In genomic region chr4:124847573-124847972, GRCm38 (mm10) we compare ENCODE assay signal across 8 mouse cellular contexts. TPM values are rescaled to one million over a fixed set of nuclear protein-coding genes. Genes with fewer than 3 reads are reported as not detected.
DNase-seq lines count a peak whose midpoint lies in the region; ATAC-seq and TF ChIP-seq lines count a peak whose summit lies in the region.

No protein-coding gene starts in this region.

- no peak overlapping the region for H3K4me2 ChIP-seq in intestine, embryonic 14.5 days (ENCODE audit: low read length)
- H3K4me2 ChIP-seq in intestine, embryonic 15.5 days (replicated peaks): no peak overlapping the region
- H3K4me2 ChIP-seq in limb, embryonic 14.5 days (replicated peaks; ENCODE audit: low read depth, low read length, severe bottlenecking): no peak overlapping the region
- no peak overlapping the region for H3K4me2 ChIP-seq in myocyte (ENCODE audit: low read depth)

- TF ChIP-seq POLR2A in limb, embryonic 14.5 days (IDR thresholded peaks at IDR 0.05; ENCODE audit: borderline replicate concordance, extremely low read depth, insufficient read depth, insufficient read length): no peak
- no peak for TF ChIP-seq POLR2A in myocyte (IDR thresholded peaks at IDR 0.05; ENCODE audit: insufficient read length, low read depth)

- DNase-seq in intestine, embryonic 14.5 days (ENCODE audit: low spot score): peak; percentile 91
- DNase-seq in cerebellum, adult 11-12 months: peak; percentile 81
- DNase-seq in frontal cortex, postnatal 10 days (ENCODE audit: low spot score in 2 of 2): peak; percentile 77 to 81
- DNase-seq in limb, embryonic 14.5 days (ENCODE audit: low spot score): peak; percentile 64
- peak; percentile 86 to 95 for DNase-seq in spleen, postnatal 4 days (ENCODE audit: low spot score in 2 of 2)

- H3K36me3 ChIP-seq in intestine, embryonic 14.5 days (ENCODE audit: control insufficient read depth, insufficient read depth, low read length): peaks cover 22% of the 10 kb centered on the region
- H3K36me3 ChIP-seq in intestine, embryonic 15.5 days: 0 out of 2 replicates have a peak, but pooled peaks cover 9% of the 10 kb centered on the region
- H3K36me3 ChIP-seq in limb, embryonic 14.5 days (ENCODE audit: control insufficient read depth, insufficient read depth, low read length): peaks cover 27% of the 10 kb centered on the region
- no peaks in the 10 kb centered on the region for H3K36me3 ChIP-seq in myocyte (ENCODE audit: control insufficient read depth, insufficient read depth)

- H3K9me3 ChIP-seq in intestine, embryonic 14.5 days (ENCODE audit: control insufficient read depth, low read length): no peaks in the 10 kb centered on the region
- H3K9me3 ChIP-seq in intestine, embryonic 15.5 days: no peaks in the 10 kb centered on the region
- no peaks in the 10 kb centered on the region for H3K9me3 ChIP-seq in limb, embryonic 14.5 days (ENCODE audit: control insufficient read depth, low read length)

- no peak overlapping the region for H3ac ChIP-seq in myocyte (ENCODE audit: control insufficient read depth, insufficient read length)

- no peak overlapping the region for H3K4me3 ChIP-seq in intestine, embryonic 14.5 days (ENCODE audit: low read depth, low read length)
- H3K4me3 ChIP-seq in intestine, embryonic 15.5 days (replicated peaks): no peak overlapping the region
- H3K4me3 ChIP-seq in limb, embryonic 14.5 days (replicated peaks; ENCODE audit: low read length): no peak overlapping the region
- no peak overlapping the region for H3K4me3 ChIP-seq in myocyte

- ATAC-seq in intestine, embryonic 14.5 days (replicated peaks; ENCODE audit: low FRiP score, low TSS enrichment, low read depth): no peak
- ATAC-seq in intestine, embryonic 15.5 days: no peak
- ATAC-seq in inflammation-experienced regulatory T-cells, adult 6 months: peak; percentile 41
- no peak for ATAC-seq in limb, embryonic 14.5 days (ENCODE audit: low FRiP score, low read depth)

- H3K79me2 ChIP-seq in myocyte (ENCODE audit: control insufficient read depth, insufficient read depth): peaks cover 16% of the 10 kb centered on the region

- no peak overlapping the region for H3K9ac ChIP-seq in intestine, embryonic 14.5 days (ENCODE audit: low read length)
- no peak overlapping the region for H3K9ac ChIP-seq in intestine, embryonic 15.5 days
- no peak overlapping the region for H3K9ac ChIP-seq in limb, embryonic 14.5 days (ENCODE audit: low read depth, low read length, severe bottlenecking)

- peaks cover 16% of the 10 kb centered on the region for H3K4me1 ChIP-seq in intestine, embryonic 14.5 days (replicated peaks; ENCODE audit: control insufficient read depth, insufficient read depth, low read length)
- H3K4me1 ChIP-seq in intestine, embryonic 15.5 days (replicated peaks): peaks cover 18% of the 10 kb centered on the region
- peaks cover 13% of the 10 kb centered on the region for H3K4me1 ChIP-seq in limb, embryonic 14.5 days (ENCODE audit: control insufficient read depth, insufficient read depth, low read length)

- H3K27me3 ChIP-seq in intestine, embryonic 14.5 days (replicated peaks; ENCODE audit: control insufficient read depth, insufficient read depth, low read length): no peaks in the 10 kb centered on the region
- H3K27me3 ChIP-seq in intestine, embryonic 15.5 days (replicated peaks): no peaks in the 10 kb centered on the region
- no peaks in the 10 kb centered on the region for H3K27me3 ChIP-seq in limb, embryonic 14.5 days (ENCODE audit: control insufficient read depth, insufficient read depth, low read length)
- H3K27me3 ChIP-seq in myocyte (ENCODE audit: control insufficient read depth, insufficient read depth, insufficient read length): no peaks in the 10 kb centered on the region

- 14% methylated on average over 8 of the region's 8 CpGs for WGBS in intestine, embryonic 14.5 days
- WGBS in intestine, embryonic 15.5 days: 13% methylated on average over 8 of the region's 8 CpGs
- WGBS in limb, embryonic 14.5 days: 6% methylated on average over 8 of the region's 8 CpGs

- no peak overlapping the region for H3K27ac ChIP-seq in intestine, embryonic 14.5 days (ENCODE audit: low read depth)
- H3K27ac ChIP-seq in intestine, embryonic 15.5 days: no peak overlapping the region
- no peak overlapping the region for H3K27ac ChIP-seq in limb, embryonic 14.5 days (replicated peaks; ENCODE audit: low read depth, low read length)

TF ChIP-seq in myocyte, 11 proteins besides CTCF, POLR2A, EP300 and RAD21:
- no peak for TF ChIP-seq REST (IDR thresholded peaks at IDR 0.05; ENCODE audit: insufficient read depth, insufficient read length)
- TF ChIP-seq POLR2AphosphoS2 (IDR thresholded peaks at IDR 0.05; ENCODE audit: insufficient read length, low read depth): peak; percentile 47
- TF ChIP-seq SRF (IDR thresholded peaks at IDR 0.05; ENCODE audit: control insufficient read depth, insufficient read length, low read depth): no peak
- TF ChIP-seq MYOD1 (IDR thresholded peaks at IDR 0.05; ENCODE audit: control insufficient read depth in 1 of 3, insufficient read length in 2 of 3, low read depth in 2 of 3): peak; percentile 52 to 62 (median 60)
- peak; percentile 33 to 82 (median 52) for TF ChIP-seq MYOG (IDR thresholded peaks at IDR 0.05; ENCODE audit: control insufficient read depth in 1 of 3, insufficient read depth in 1 of 3, insufficient read length in 2 of 3, low read depth in 2 of 3)
- no peak for TF ChIP-seq E2F4 (IDR thresholded peaks at IDR 0.05; ENCODE audit: insufficient read depth)
- TF ChIP-seq MAX (IDR thresholded peaks at IDR 0.05; ENCODE audit: low read depth): no peak
- no peak for TF ChIP-seq CEBPB (IDR thresholded peaks at IDR 0.05; ENCODE audit: insufficient read depth, poor library complexity, severe bottlenecking)
- peak; percentile 23 for TF ChIP-seq USF1 (IDR thresholded peaks at IDR 0.05; ENCODE audit: low read depth)
- TF ChIP-seq TCF3 (IDR thresholded peaks at IDR 0.05; ENCODE audit: insufficient read length, low read depth): no peak
- no peak for TF ChIP-seq TCF12 (IDR thresholded peaks at IDR 0.05; ENCODE audit: insufficient read depth, poor library complexity, severe bottlenecking)

RNA-seq across cellular contexts. Expression of gene Yrdc, which starts 2.9 kb away (rescaled TPM):
- polyA plus RNA-seq in intestine, embryonic 14.5 days (2014; fragmentation: Nextera tagmentation; extraction: Ambion mirVana): 41.6 and 41.7 TPM in 2 replicates
- 32.0 and 36.6 TPM in 2 replicates for polyA plus RNA-seq in intestine, embryonic 15.5 days (2015; fragmentation: Nextera tagmentation; extraction: Ambion mirVana)
- 1 to 10 TPM; 2.8 to 5.3 (median 5.0) TPM for polyA plus RNA-seq in inflammation-experienced regulatory T-cells, adult 6 months (2017; shearing (Covaris generic))
- polyA plus RNA-seq in limb, embryonic 14.5 days (2012; rRNA removed): 54.6 and 64.5 TPM in 2 replicates
- polyA plus RNA-seq in limb, embryonic 14.5 days (2014; fragmentation: Nextera tagmentation; extraction: Ambion mirVana): 48.6 and 50.6 TPM in 2 replicates
- 36.5 TPM for polyA plus RNA-seq in myocyte (2012; fragmentation: generic; extraction: Trizol)

RNA-seq across cellular contexts. Expression of gene 1110065P20Rik, which starts 3.4 kb away (rescaled TPM):
- polyA plus RNA-seq in intestine, embryonic 14.5 days (2014; fragmentation: Nextera tagmentation; extraction: Ambion mirVana): 46.0 and 54.4 TPM in 2 replicates
- 43.3 and 47.7 TPM in 2 replicates for polyA plus RNA-seq in intestine, embryonic 15.5 days (2015; fragmentation: Nextera tagmentation; extraction: Ambion mirVana)
- polyA plus RNA-seq in inflammation-experienced regulatory T-cells, adult 6 months (2017; shearing (Covaris generic)): 1 to 10 TPM; 4.3 to 4.7 (median 4.4) TPM
- 63.4 and 71.8 TPM in 2 replicates for polyA plus RNA-seq in limb, embryonic 14.5 days (2012; rRNA removed)
- polyA plus RNA-seq in limb, embryonic 14.5 days (2014; fragmentation: Nextera tagmentation; extraction: Ambion mirVana): 67.5 and 70.5 TPM in 2 replicates
- polyA plus RNA-seq in myocyte (2012; fragmentation: generic; extraction: Trizol): 82.5 TPM

RNA-seq across cellular contexts. Expression of gene Maneal, which starts 14.4 kb away (rescaled TPM):
- 1.0 and 1.5 TPM in 2 replicates for polyA plus RNA-seq in intestine, embryonic 14.5 days (2014; fragmentation: Nextera tagmentation; extraction: Ambion mirVana)
- 0.54 and 0.57 TPM in 2 replicates for polyA plus RNA-seq in intestine, embryonic 15.5 days (2015; fragmentation: Nextera tagmentation; extraction: Ambion mirVana)
- under 1 TPM; 0.30 to 0.88 (median 0.60) TPM for polyA plus RNA-seq in inflammation-experienced regulatory T-cells, adult 6 months (2017; shearing (Covaris generic))
- polyA plus RNA-seq in limb, embryonic 14.5 days (2012; rRNA removed): 2.7 and 3.6 TPM in 2 replicates
- 1.0 and 1.6 TPM in 2 replicates for polyA plus RNA-seq in limb, embryonic 14.5 days (2014; fragmentation: Nextera tagmentation; extraction: Ambion mirVana)
- not detected for polyA plus RNA-seq in myocyte (2012; fragmentation: generic; extraction: Trizol)

RNA-seq across cellular contexts. Expression of gene Epha10, which starts 33.1 kb away (rescaled TPM):
- 0.19 and 0.20 TPM in 2 replicates for polyA plus RNA-seq in intestine, embryonic 14.5 days (2014; fragmentation: Nextera tagmentation; extraction: Ambion mirVana)
- polyA plus RNA-seq in intestine, embryonic 15.5 days (2015; fragmentation: Nextera tagmentation; extraction: Ambion mirVana): 0.25 and 0.31 TPM in 2 replicates
- not detected for polyA plus RNA-seq in inflammation-experienced regulatory T-cells, adult 6 months (2017; shearing (Covaris generic))
- polyA plus RNA-seq in limb, embryonic 14.5 days (2012; rRNA removed): 0.21 and 0.24 TPM in 2 replicates
- polyA plus RNA-seq in limb, embryonic 14.5 days (2014; fragmentation: Nextera tagmentation; extraction: Ambion mirVana): not detected in 2 replicates
- polyA plus RNA-seq in myocyte (2012; fragmentation: generic; extraction: Trizol): not detected

RNA-seq across cellular contexts. Expression of gene Mtf1, which starts 45.7 kb away (rescaled TPM):
- 11.9 and 13.2 TPM in 2 replicates for polyA plus RNA-seq in intestine, embryonic 14.5 days (2014; fragmentation: Nextera tagmentation; extraction: Ambion mirVana)
- 13.6 TPM in 2 replicates for polyA plus RNA-seq in intestine, embryonic 15.5 days (2015; fragmentation: Nextera tagmentation; extraction: Ambion mirVana)
- 10 to 100 TPM; 12.6 to 20.4 (median 16.9) TPM for polyA plus RNA-seq in inflammation-experienced regulatory T-cells, adult 6 months (2017; shearing (Covaris generic))
- 9.3 and 10.3 TPM in 2 replicates for polyA plus RNA-seq in limb, embryonic 14.5 days (2012; rRNA removed)
- 9.8 and 10.1 TPM in 2 replicates for polyA plus RNA-seq in limb, embryonic 14.5 days (2014; fragmentation: Nextera tagmentation; extraction: Ambion mirVana)
- 12.9 TPM for polyA plus RNA-seq in myocyte (2012; fragmentation: generic; extraction: Trizol)
